Mouse (Mus musculus) cerebellum, adult 9-11 months (tissue): Measurements from ENCODE around the gene Mt3.
"Not testable (repeated sequence)": the region's sequence is repeated elsewhere in the genome, so short reads cannot be mapped to it uniquely, and the experiment has no call there.

Experiments used
- DNase-seq: peaks from one replicate; pipeline ENCODE4 v3.0.0; 2022

Mt3 gene

DNA sequence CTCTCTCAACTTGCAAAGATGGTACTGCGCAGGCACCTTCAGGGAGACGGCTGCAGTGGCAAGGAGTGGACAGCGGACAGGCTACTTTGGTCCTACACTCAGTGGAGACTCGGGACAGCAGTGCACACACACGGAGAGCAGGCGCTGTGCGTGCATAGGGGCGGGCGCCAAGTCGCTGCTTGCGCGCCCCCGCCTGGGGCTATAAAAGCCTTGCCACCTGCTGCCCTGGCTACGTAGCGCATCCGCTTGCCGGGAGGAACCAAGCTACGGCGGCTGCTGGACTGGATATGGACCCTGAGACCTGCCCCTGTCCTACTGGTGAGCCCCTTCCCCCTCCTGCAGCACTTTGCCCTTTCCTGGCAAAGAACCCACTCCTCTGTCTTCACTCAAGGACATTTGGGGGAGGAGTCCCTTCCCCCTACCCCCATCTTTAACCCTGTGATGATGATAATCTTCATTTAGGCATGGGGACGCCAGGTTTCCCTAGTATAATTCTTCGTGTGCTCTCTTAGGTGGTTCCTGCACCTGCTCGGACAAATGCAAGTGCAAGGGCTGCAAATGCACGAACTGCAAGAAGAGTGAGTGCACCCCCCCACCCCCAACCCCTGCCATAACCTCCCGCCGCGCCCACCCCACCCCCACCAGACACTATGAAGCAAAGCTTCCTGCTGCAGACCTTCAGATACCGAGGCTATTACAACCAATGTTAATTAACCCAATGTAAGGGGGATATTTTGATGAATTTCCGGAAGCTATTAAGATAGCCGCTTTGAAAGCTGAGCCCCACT, at the start of gene Mt3:
TSS of gene Mt3 (plus strand) at position 95 of the 788 bp plus-strand sequence.
- DNase-seq: peak; percentile 91

- no peak for DNase-seq
These were observed 48.3 kb upstream of the Mt3 start for GRCm38 (mm10) chr8:94104146-94104545.

GRCm38 (mm10) chr8:94107871-94108270, 44.5 kb upstream of the Mt3 start:
- DNase-seq: no peak

DNA sequence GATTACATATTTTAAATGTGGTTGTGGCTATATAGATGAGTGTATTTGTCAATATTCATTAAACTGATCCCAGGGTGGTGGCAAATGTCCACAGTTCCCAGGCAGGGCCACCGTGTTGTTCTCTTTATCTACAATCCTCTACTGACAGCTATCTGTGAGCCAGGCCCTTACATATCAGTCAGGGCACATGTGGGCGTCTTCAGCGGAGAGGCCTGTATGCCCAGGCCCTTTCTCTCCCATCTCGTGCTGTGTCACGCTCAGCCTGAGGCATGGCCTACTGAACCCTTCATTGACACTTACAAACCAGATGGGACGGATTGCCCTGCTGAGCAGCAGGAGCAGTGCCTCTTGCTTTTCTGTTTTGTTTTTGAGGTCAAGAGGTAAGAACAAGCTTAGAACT, 43.0 kb upstream of the Mt3 start:
- no peak for DNase-seq

DNA sequence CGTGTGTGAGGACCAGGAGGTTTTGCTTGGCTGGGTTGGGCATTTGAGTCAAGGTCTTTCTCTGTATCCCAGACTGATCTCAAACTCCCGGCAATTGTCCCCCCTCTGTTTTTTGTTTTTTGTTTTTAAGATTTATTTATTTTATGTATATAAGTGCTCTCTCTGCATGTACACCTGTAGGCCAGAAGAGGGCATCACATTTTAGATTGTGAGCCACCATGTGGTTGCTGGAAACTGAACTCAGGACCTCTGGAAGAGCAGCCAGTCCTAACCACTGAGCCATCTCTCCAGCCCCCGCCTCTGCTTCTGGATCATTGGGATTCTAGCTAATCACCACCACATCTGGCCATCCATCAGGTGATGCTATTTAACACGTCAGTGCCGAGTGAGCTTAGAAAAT, 42.6 kb upstream of the Mt3 start:
- DNase-seq: no peak

DNA sequence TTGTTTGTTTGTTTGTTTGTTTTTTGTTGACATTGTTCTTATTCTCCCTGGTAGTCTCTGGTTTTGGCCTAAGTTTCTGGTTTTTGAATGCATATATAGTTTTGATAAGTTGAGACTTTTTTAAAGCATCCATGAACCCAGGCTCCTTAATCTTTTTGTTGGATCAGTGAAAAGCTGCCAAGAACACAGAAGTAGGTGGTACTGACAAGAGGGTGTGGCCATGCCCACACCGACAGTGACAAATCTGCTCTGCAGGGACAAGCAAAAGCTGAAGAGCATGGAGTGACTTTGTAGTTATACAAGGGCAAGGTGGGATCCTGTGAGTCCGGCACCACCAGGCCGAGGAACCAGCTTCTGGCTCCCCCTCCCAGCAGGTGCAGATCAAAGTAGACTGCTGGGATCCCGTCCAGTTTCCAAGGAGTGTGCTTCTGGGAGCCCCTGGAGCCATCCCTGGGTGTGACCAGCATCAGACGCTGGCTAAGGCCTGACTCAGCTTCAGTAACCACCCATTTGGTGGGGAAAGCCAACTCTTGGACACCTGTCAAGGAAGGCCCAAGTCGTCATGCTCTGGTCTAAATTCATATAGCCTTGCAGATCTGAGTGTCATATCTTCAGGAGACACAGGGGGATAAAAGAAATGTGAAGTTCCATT, 41.8 kb upstream of the Mt3 start:
- DNase-seq: no peak

DNA sequence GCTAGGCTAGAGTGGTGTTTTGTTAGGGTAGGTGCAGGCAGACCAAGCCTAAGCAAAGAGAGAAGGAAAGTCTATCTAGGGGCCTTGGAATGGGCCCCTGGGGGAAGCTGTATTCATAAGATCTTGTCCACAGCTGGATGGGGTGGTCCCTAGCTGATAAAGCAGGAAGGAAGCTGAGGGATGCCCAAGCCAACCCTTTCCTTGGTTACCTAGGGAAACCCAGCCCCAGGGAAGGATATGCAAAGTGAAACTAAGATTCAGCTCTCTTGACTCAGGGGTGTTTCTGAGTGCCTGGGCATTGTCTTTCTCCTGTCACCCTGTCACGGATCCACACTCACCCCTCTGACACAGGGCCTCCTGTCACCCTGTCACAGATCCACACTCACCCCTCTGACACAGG, 39.0 kb upstream of the Mt3 start:
- DNase-seq: no peak

DNA sequence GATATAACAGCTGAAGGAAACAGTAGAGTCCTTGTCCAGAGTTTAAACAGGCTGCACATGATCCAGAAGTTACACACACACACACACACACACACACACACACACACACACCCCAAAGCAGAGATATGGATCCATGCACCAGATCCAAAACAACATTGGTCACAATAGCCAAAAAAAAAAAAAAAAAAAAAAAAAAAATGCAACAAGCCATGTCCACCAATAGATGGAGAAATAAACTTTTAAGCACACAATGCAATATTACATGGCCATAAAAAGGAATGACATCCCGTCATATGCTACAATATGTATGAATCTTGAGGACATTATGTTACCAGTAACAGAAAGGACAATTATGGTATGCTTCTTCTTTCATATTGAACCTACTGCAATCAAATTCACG, 38.4 kb upstream of the Mt3 start:
- no peak for DNase-seq

DNA sequence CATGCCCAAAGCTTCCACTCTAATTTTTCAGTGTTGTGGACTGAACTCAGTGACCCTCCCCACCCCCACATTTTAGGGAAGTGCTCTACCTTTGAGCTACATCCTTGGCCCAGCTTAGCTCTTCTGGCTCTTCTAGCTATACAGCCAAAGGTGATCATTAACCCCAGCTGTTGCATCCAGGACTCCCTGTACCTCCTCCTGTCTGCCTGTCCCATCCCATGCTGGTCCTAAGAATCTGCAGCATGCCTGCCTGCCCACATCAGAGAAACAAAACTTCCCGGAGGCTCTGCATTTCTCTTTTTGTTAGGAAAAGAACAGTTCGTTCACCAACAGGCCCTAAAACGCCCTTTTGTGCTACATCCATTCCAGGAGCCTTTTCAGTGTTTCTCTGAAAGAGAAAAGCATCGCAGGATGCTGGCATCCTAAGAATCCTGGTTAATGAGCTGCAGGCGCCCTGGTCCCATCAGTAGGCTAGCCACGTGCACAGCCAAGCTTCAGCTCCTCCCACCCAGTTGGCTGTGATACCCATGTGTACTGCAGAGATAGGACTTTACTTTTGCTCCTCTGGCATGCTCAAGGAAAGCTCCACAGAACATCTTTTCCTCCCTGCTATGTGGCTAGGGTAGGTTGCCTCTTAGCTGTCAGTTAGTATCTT, 33.5 kb upstream of the Mt3 start:
- DNase-seq: peak; percentile 38

- DNase-seq: no peak
These were observed 30.8 kb upstream of the Mt3 start for GRCm38 (mm10) chr8:94121625-94122024.

DNA sequence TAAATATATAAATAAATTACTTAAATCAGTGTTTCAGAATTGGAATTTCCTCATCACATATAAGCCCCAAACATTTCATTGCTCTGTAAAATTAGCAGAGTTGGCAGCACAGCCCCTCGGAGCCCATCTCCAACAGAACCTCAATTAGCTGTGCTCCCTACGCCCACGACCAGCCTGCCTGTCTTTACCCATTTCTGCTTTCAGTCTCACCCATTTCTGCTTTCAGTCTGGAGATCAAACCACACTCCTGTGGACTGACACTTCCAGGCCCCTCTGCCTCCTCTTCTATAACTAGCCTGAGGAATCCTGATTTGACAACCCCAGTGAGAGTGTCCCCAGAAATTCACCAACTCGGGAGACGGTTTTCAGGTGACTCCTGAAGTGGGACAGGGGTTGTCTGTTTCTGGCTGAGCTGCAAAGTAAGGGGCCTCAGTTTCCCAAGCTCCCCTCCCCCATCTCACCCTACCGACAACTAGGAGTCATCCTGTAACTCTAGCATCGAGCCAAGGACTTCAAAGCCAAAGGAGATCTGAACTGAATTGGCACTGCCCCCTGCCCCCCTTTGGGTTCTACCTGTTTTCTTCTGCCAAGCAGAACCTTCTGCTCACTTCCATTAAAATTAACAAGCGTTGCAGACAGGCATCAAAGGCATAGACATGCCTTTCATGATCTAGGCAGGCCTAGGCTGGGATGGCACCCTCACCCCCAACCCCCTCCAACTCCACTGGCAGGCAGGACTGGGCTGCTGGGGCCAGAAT, 29.5 kb upstream of the Mt3 start:
- DNase-seq: no peak

DNA sequence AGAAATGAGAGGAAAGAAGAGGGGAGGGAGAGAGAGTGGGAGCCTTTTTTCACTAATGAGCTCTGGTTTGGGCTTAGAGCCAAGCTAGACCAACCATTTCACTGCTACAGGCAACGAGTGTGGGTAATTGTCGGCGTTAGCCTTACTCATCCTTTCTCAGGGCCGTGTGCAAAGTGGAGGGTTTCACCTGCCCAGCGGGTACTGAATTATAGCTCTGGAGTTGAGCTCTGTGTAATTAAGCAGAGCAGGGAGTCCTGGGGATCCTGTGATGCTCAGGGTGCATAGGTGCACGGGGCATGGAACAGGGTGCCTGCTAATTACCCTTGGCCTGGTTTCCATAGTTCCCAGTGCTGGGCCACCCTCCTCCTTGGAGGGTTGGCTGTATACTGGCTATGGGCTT, 24.7 kb upstream of the Mt3 start:
- DNase-seq: no peak

DNA sequence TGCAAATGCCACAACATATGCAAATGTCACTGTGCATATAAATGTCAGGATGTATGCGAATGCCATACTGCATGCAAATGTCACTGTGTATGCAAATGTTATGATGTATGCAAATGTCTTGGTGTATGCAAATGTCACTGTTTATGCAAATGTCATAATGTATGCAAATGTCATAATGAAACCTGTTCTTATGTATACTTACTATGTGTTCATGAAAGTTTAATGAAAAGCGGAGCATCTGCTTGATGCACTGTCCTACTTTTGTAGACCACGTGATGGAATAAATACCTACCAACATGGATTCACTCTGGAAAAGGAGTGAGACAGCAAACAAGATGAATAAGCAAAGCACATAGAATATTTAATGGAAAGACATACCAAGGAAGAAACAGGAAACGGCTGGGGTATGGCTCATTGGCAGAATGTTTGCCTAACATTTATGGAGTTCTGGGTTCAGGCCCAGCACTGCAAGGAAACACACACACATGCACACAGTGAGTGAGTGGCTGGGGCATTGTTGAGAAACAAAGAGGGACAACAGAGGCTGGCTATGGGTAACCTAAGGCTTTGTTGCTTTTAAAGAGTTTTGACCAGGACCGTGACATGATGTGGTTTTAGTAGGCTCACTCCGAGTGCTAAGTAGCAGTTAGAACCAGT, 23.1 kb upstream of the Mt3 start:
- DNase-seq: no peak

DNA sequence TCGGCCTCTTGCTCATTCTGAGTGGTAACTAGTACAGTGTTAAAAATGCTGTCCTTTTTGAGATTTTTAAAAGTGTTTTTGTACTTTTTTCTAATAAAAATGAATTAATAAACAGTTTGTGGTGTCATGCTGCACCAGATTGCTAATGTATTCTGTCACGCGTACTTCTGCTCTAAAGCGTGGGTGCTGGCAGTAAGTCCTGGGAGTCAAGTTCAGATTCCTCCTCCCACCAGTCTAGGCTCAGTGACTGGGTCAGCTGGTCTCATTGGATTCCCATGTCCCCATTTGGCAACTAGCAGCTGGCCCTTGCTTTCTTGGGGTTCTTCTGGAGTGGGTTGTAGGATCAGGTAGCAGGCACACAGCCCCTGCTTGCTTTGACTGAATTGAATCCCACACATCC, 22.3 kb upstream of the Mt3 start:
- no peak for DNase-seq

GRCm38 (mm10) chr8:94132096-94132495, 20.3 kb upstream of the Mt3 start:
- no peak for DNase-seq

GRCm38 (mm10) chr8:94134601-94135000, 17.8 kb upstream of the Mt3 start:
- DNase-seq: not testable (repeated sequence)

DNA sequence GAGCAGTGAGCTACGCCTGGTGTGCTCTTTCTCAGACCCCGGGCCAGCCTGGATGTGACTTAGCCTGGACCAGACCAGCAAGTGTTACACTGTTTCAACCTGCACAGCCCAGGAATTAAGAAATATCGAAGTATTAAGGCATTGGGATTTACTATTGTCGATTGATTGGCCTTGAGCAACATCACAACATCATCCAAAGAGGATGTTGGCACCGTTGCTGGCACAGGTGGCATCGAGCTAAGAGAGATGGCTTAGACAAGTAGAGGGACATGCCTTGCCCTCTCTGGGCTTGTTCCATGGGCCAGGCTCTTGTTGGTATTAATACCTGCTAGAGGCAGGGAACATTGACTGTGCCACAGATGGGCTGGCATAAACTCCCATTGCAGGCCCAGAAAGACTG, 16.9 kb upstream of the Mt3 start:
- DNase-seq: no peak

GRCm38 (mm10) chr8:94136192-94136591, 16.2 kb upstream of the Mt3 start:
- no peak for DNase-seq

DNA sequence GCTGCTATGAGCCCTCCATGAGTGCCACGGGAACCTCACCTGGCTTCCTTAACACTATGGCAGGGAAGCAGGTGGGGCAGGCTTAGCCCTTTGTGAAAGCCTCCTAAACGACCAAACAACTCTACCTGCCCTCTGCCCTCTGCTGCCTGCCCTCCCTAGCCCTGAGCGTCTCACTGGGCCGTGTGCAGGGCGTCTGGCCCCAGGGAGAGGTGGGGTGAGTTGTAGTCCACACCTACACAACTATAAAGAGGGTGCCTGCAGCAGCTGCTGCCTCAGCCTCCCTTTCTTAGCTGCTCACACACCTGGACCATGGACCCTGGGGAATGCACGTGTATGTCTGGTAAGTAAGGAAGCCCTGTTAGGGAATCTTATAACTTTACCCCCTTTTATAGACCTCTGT, 15.5 kb upstream of the Mt3 start, which contains the start of gene Mt4:
TSS of gene Mt4 (plus strand) at position 265 of the 400 bp plus-strand sequence.
- no peak for DNase-seq

GRCm38 (mm10) chr8:94140266-94140795, 12.1 kb upstream of the Mt3 start:
- DNase-seq: no peak

DNA sequence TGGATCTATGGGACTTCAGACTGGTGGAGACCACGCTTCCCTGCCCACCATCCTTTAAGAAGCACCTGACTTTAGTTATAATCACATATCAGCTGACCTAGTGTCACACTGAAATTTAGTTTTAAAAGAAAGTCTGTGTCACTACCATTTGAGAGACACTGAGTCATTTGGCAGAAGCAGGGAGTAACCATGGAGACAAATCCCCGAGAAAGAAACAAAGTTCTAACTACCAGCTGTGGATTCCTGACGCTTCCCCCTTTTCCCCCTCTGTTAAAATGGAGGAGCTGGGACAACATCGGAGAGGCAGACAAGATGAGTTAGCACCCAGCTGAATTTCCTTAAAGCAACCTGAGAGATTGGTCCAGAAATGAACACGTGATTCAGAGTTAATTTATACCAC, 4.2 kb upstream of the Mt3 start:
- no peak for DNase-seq

DNA sequence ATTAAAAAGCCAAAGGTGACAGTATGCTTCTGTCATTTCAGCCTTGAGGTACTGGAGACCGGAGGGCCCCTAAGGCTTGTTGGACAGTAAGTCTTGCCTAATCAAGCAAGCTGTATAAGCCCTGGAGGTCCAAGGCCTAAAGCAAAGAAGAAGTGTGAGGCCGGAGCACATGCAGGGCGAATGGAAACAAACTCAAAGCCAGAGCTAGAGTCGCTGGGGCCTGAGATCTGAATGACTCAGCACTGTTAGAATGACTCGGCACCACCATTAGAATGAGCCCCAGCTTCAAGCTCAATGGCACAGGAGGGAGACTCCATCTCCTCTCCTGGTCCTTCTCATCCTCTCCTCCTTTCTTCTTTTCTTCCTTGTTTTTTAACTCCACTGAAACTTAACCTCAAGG, 1.5 kb upstream of the Mt3 start:
- DNase-seq: no peak

DNA sequence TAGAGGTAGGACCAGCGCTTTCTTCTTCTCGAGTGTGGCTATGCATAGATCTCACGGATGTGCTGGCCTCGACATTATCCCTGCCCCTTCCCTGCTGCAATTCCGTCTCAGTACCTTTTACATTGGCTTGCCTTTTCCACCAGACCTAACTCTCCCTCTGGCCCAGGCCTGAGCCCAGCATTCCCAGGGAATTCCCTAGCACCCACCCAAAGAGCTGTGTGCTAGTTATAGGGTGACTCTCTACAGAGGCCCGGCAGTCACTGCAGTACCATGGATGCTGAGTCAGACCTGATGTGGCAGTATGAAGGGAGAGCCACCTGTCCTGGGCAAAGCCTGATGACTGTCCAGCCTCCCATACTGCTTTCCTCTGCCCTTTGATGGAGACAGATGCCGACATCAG, 1.0 kb downstream of the Mt3 start:
- peak; percentile 47 for DNase-seq
